Mouse (Mus musculus): Measurements from ENCODE around the gene Wnt8b. TPM values are rescaled to one million over a fixed set of nuclear protein-coding genes. Genes with fewer than 3 reads are reported as not detected.
A peak's percentile ranks its signal among the peaks of the same experiment; 100 is the strongest.

Gene Wnt8b
- polyA plus RNA-seq, 1 experiment, result not detected

GRCm38 (mm10) chr19:44535376-44535775, 42.1 kb downstream of the Wnt8b start:
- Histone ChIP-seq H3K79me3 (ENCODE audit: low read depth) (no peaks in the 10 kb centered on the region), H3ac (ENCODE audit: control insufficient read depth, insufficient read length, low read depth) (no peak overlapping the region), H3K36me3 (ENCODE audit: control insufficient read depth, insufficient read depth) (no peaks in the 10 kb centered on the region), H3K4me3 (ENCODE audit: insufficient read depth, poor library complexity, severe bottlenecking) (no peak overlapping the region), H3K27me3 (ENCODE audit: control insufficient read depth, insufficient read depth, insufficient read length) (peaks cover 54% of the 10 kb centered on the region), H3K79me2 (ENCODE audit: control insufficient read depth, insufficient read depth) (no peaks in the 10 kb centered on the region)
- TF ChIP-seq CTCF (IDR thresholded peaks at IDR 0.05; ENCODE audit: control insufficient read depth, insufficient read depth, insufficient read length) (no peak), MYOD1 (IDR thresholded peaks at IDR 0.05; ENCODE audit: control insufficient read depth, insufficient read length, low read depth) (no peak), USF1 (IDR thresholded peaks at IDR 0.05; ENCODE audit: low read depth) (no peak), FOSL1 (IDR thresholded peaks at IDR 0.05; ENCODE audit: insufficient read depth, low read length, poor library complexity, severe bottlenecking) (no peak), MAX (IDR thresholded peaks at IDR 0.05) (no peak), CEBPB (IDR thresholded peaks at IDR 0.05; ENCODE audit: low read depth) (no peak), MYOG (IDR thresholded peaks at IDR 0.05; ENCODE audit: control insufficient read depth, extremely low read depth, insufficient read length) (no peak)

DNA sequence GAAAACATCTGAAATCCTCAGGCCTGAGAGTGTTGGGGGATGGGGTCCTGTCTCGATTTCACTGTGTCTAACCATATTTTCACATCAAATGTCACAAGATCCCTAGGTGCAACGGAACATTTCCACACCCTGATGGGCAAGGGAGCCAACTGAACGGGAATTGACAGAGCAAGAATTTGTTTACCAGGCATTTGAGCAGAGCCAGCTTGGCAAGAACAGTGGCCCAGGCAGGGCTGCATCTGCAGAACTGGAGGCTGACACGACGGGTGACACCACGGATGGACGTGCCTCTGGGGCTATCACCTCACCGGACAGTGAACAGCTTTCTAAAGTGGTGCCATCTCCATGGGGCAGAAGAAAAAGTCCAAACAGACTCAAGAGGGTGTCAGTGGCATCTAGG, 44.1 kb downstream of the Wnt8b start:
- Histone ChIP-seq H3K4me3 (ENCODE audit: insufficient read depth, poor library complexity, severe bottlenecking) (no peak overlapping the region), H3ac (ENCODE audit: control insufficient read depth, insufficient read length, low read depth) (no peak overlapping the region), H3K79me3 (ENCODE audit: low read depth) (no peaks in the 10 kb centered on the region), H3K27me3 (ENCODE audit: control insufficient read depth, insufficient read depth, insufficient read length) (peaks cover 35% of the 10 kb centered on the region), H3K36me3 (ENCODE audit: control insufficient read depth, insufficient read depth) (no peaks in the 10 kb centered on the region), H3K79me2 (ENCODE audit: control insufficient read depth, insufficient read depth) (no peaks in the 10 kb centered on the region)
- TF ChIP-seq FOSL1 (IDR thresholded peaks at IDR 0.05; ENCODE audit: insufficient read depth, low read length, poor library complexity, severe bottlenecking) (no peak), CTCF (IDR thresholded peaks at IDR 0.05; ENCODE audit: control insufficient read depth, insufficient read depth, insufficient read length) (no peak), USF1 (IDR thresholded peaks at IDR 0.05; ENCODE audit: low read depth) (no peak), MYOG (IDR thresholded peaks at IDR 0.05; ENCODE audit: control insufficient read depth, extremely low read depth, insufficient read length) (no peak), MYOD1 (IDR thresholded peaks at IDR 0.05; ENCODE audit: control insufficient read depth, insufficient read length, low read depth) (no peak), MAX (IDR thresholded peaks at IDR 0.05) (no peak), CEBPB (IDR thresholded peaks at IDR 0.05; ENCODE audit: low read depth) (no peak)

DNA sequence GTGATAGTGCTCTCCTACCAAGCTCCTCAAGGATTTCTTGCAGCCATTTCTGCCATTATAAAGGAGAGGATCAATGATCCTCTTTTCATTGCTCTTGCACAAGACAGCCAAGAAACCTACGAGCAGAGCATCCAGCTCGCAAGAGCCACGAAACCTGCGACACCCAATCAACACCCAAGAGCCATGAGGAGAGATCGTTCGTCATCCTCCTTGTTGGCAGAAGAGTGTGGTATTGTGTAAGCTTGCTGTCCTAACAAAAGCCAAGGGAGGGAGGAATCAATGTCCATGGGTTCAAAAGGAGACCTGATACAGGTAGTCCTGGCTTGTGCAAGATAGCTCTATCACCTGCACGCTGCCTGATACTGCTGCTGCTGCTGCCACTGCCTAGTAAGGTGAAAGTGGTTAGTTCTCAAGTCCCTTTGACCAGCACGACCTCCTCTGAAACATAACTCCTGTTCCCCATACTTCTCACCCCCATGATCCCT, 49.5 kb downstream of the Wnt8b start:
- no peak for TF ChIP-seq CEBPB (IDR thresholded peaks at IDR 0.05; ENCODE audit: low read depth)
- no peak for TF ChIP-seq CTCF (IDR thresholded peaks at IDR 0.05; ENCODE audit: control insufficient read depth, insufficient read depth, insufficient read length)
- no peaks in the 10 kb centered on the region for H3K79me3 ChIP-seq (ENCODE audit: low read depth)
- H3ac ChIP-seq (ENCODE audit: control insufficient read depth, insufficient read length, low read depth), result no peak overlapping the region
- no peak overlapping the region for H3K4me3 ChIP-seq (ENCODE audit: insufficient read depth, poor library complexity, severe bottlenecking)
- no peaks in the 10 kb centered on the region for H3K79me2 ChIP-seq (ENCODE audit: control insufficient read depth, insufficient read depth)
- peaks cover 4% of the 10 kb centered on the region for H3K27me3 ChIP-seq (ENCODE audit: control insufficient read depth, insufficient read depth, insufficient read length)
- H3K36me3 ChIP-seq (ENCODE audit: control insufficient read depth, insufficient read depth), result peaks cover under 1% of the 10 kb centered on the region

GRCm38 (mm10) chr19:44544372-44544771, 51.1 kb downstream of the Wnt8b start:
- H3K4me3 ChIP-seq (ENCODE audit: insufficient read depth, poor library complexity, severe bottlenecking), result no peak overlapping the region
- H3K27me3 ChIP-seq (ENCODE audit: control insufficient read depth, insufficient read depth, insufficient read length), result no peaks in the 10 kb centered on the region
- H3K79me3 ChIP-seq (ENCODE audit: low read depth), result no peaks in the 10 kb centered on the region
- no peaks in the 10 kb centered on the region for H3K79me2 ChIP-seq (ENCODE audit: control insufficient read depth, insufficient read depth)
- no peak overlapping the region for H3ac ChIP-seq (ENCODE audit: control insufficient read depth, insufficient read length, low read depth)
- no peak for TF ChIP-seq MAX (IDR thresholded peaks at IDR 0.05)
- no peak for TF ChIP-seq CEBPB (IDR thresholded peaks at IDR 0.05; ENCODE audit: low read depth)
- TF ChIP-seq FOSL1 (IDR thresholded peaks at IDR 0.05; ENCODE audit: insufficient read depth, low read length, poor library complexity, severe bottlenecking), result no peak
- TF ChIP-seq MYOG (IDR thresholded peaks at IDR 0.05; ENCODE audit: control insufficient read depth, extremely low read depth, insufficient read length), result no peak
- TF ChIP-seq MYOD1 (IDR thresholded peaks at IDR 0.05; ENCODE audit: control insufficient read depth, insufficient read length, low read depth), result no peak
- TF ChIP-seq USF1 (IDR thresholded peaks at IDR 0.05; ENCODE audit: low read depth), result no peak
- TF ChIP-seq CTCF (IDR thresholded peaks at IDR 0.05; ENCODE audit: control insufficient read depth, insufficient read depth, insufficient read length), result no peak
- H3K36me3 ChIP-seq (ENCODE audit: control insufficient read depth, insufficient read depth), result peaks cover 15% of the 10 kb centered on the region

DNA sequence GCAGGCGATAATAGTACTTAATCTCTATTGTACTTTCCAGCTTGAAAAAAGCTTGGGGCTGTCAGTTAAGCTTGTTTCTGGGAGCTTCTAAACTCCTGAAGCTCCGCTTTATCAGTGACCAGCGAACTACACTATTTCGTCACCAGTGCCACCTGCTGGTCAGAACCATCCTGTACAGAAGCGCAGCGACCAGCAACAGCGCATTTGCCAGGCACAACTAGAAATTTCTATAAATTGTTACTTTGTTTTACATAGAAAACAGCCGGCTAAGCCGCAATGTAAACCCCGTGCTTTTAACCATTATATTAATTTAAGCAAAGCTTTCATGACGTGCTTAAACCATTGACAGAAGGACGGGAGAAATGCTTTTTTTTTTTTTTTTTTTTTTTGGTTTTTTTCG, 51.5 kb downstream of the Wnt8b start:
- Histone ChIP-seq H3K27me3 (ENCODE audit: control insufficient read depth, insufficient read depth, insufficient read length) (no peaks in the 10 kb centered on the region), H3K36me3 (ENCODE audit: control insufficient read depth, insufficient read depth) (peaks cover 19% of the 10 kb centered on the region), H3K79me2 (ENCODE audit: control insufficient read depth, insufficient read depth) (no peaks in the 10 kb centered on the region), H3K4me3 (ENCODE audit: insufficient read depth, poor library complexity, severe bottlenecking) (no peak overlapping the region), H3ac (ENCODE audit: control insufficient read depth, insufficient read length, low read depth) (no peak overlapping the region), H3K79me3 (ENCODE audit: low read depth) (no peaks in the 10 kb centered on the region)
- TF ChIP-seq MYOD1 (IDR thresholded peaks at IDR 0.05; ENCODE audit: control insufficient read depth, insufficient read length, low read depth), result no peak
- peak; percentile 20 for TF ChIP-seq CTCF (IDR thresholded peaks at IDR 0.05; ENCODE audit: control insufficient read depth, insufficient read depth, insufficient read length)

- Histone ChIP-seq H3K27me3 (ENCODE audit: control insufficient read depth, insufficient read depth, insufficient read length) (no peaks in the 10 kb centered on the region), H3ac (ENCODE audit: control insufficient read depth, insufficient read length, low read depth) (peak within 1 kb of the TSS; percentile 10)
These were observed 52.2 kb downstream of the Wnt8b start, which contains the start of gene Sec31b for GRCm38 (mm10) chr19:44545321-44546041. Gene Sec31b (minus strand): TSS chr19:44545864.

More at GRCm38 (mm10) chr19:44545321-44546041, 52.2 kb downstream of the Wnt8b start, which contains the start of gene Sec31b:
- TF ChIP-seq FOSL1 (IDR thresholded peaks at IDR 0.05; ENCODE audit: insufficient read depth, low read length, poor library complexity, severe bottlenecking), result no peak
- TF ChIP-seq MYOD1 (IDR thresholded peaks at IDR 0.05; ENCODE audit: control insufficient read depth, insufficient read length, low read depth), result no peak
- TF ChIP-seq CEBPB (IDR thresholded peaks at IDR 0.05; ENCODE audit: low read depth), result no peak
- TF ChIP-seq MYOG (IDR thresholded peaks at IDR 0.05; ENCODE audit: control insufficient read depth, extremely low read depth, insufficient read length), result no peak
- TF ChIP-seq CTCF (IDR thresholded peaks at IDR 0.05; ENCODE audit: control insufficient read depth, insufficient read depth, insufficient read length), result no peak
- TF ChIP-seq MAX (IDR thresholded peaks at IDR 0.05), result no peak
- no peak for TF ChIP-seq USF1 (IDR thresholded peaks at IDR 0.05; ENCODE audit: low read depth)
- peaks cover 26% of the 10 kb centered on the region for H3K36me3 ChIP-seq (ENCODE audit: control insufficient read depth, insufficient read depth)
- no peaks in the 10 kb centered on the region for H3K79me2 ChIP-seq (ENCODE audit: control insufficient read depth, insufficient read depth)
- no peaks in the 10 kb centered on the region for H3K79me3 ChIP-seq (ENCODE audit: low read depth)
- H3K4me3 ChIP-seq (ENCODE audit: insufficient read depth, poor library complexity, severe bottlenecking), result no peak within 1 kb of the TSS

Measured in C2C12 (cell line).